Mouse (Mus musculus) limb, embryonic 14.5 days (tissue): Measurements from ENCODE around the gene B430306N03Rik. TPM values are rescaled to one million over a fixed set of nuclear protein-coding genes. Genes with fewer than 3 reads are reported as not detected.

Source experiments
- ATAC-seq: fragments of 200-750 bp; cut with Nextera tagmentation; 2 replicates; pipeline ENCODE4 v1.8.0; 2017; ENCODE audit warnings: low read depth, moderate number of reproducible peaks, moderate TSS enrichment; ENCODE audit not compliant: low FRiP score
- DNase-seq: peaks from one replicate; pipeline ENCODE4 v3.0.0-alpha.2; 2015; ENCODE audit warnings: low spot score
- H3K27ac ChIP-seq: fragments of 300-500 bp; sonication (generic); replicated peaks from 2 replicates; pipeline ENCODE4 v1.5.1; 2014; ENCODE audit warnings: low read depth, mild to moderate bottlenecking, low read length, moderate library complexity, mixed read lengths
- H3K27me3 ChIP-seq: fragments of 300-500 bp; sonication (generic); 2 replicates; pipeline ENCODE4 v1.6.1; 2014; ENCODE audit warnings: low read length, mixed read lengths; ENCODE audit not compliant: control insufficient read depth, insufficient read depth
- H3K36me3 ChIP-seq: fragments of 300-500 bp; sonication (generic); 2 replicates; pipeline ENCODE4 v1.6.1; 2014; ENCODE audit warnings: mild to moderate bottlenecking, low read length, moderate library complexity, mixed read lengths; ENCODE audit not compliant: control insufficient read depth, insufficient read depth
- H3K4me1 ChIP-seq: fragments of 300-500 bp; sonication (generic); 2 replicates; pipeline ENCODE4 v1.6.1; 2014; ENCODE audit warnings: antibody characterized with exemption, low read length, mixed read lengths; ENCODE audit not compliant: control insufficient read depth, insufficient read depth
- H3K4me2 ChIP-seq: fragments of 300-500 bp; sonication (generic); replicated peaks from 2 replicates; pipeline ENCODE4 v1.6.1; 2014; ENCODE audit warnings: low read depth, mild to moderate bottlenecking, low read length, moderate library complexity; ENCODE audit not compliant: severe bottlenecking
- H3K4me3 ChIP-seq: fragments of 300-500 bp; sonication (generic); replicated peaks from 2 replicates; pipeline ENCODE4 v1.5.1; 2014; ENCODE audit warnings: low read length
- H3K9ac ChIP-seq: fragments of 300-500 bp; sonication (generic); 2 replicates; pipeline ENCODE4 v1.6.1; 2014; ENCODE audit warnings: mild to moderate bottlenecking, low read depth, low read length, moderate library complexity; ENCODE audit not compliant: severe bottlenecking
- H3K9me3 ChIP-seq: fragments of 300-500 bp; sonication (generic); 2 replicates; pipeline ENCODE4 v1.6.1; 2016; ENCODE audit warnings: low read length; ENCODE audit not compliant: control insufficient read depth
- POLR2A ChIP-seq: fragments of 200-500 bp; IDR thresholded peaks from 2 replicates; pipeline ENCODE4 v1.8.0; 2012; ENCODE audit warnings: inconsistent platforms, mild to moderate bottlenecking, moderate library complexity, borderline replicate concordance; ENCODE audit not compliant: insufficient read depth, insufficient read length; ENCODE audit errors: extremely low read depth
- WGBS: fragments of 180-500 bp; shearing (Covaris S2); extraction: QIAGEN DNeasy Blood & Tissue Kit; methylation state at CpG from one replicate; pipeline ENCODE4 v1.1.7; 2014; 5-methylcytosine and 5-hydroxymethylcytosine counted together
- polyA plus RNA-seq, 2 experiments: library from polyadenylated mRNA; depleted of rRNA in 1 of 2; stranded (reverse) in 1 of 2; unstranded in 1 of 2; fragments of >200 nt; fragmentation: Nextera tagmentation in 1 of 2; extraction: Ambion mirVana in 1 of 2; gene quantifications; 2 replicates each; pipeline versions ENCODE4 v1.2.1 to v1.2.3; 2012 to 2014

Gene B430306N03Rik
- polyA plus RNA-seq, 2 experiments, result 0.18 to 0.28 TPM

DNA sequence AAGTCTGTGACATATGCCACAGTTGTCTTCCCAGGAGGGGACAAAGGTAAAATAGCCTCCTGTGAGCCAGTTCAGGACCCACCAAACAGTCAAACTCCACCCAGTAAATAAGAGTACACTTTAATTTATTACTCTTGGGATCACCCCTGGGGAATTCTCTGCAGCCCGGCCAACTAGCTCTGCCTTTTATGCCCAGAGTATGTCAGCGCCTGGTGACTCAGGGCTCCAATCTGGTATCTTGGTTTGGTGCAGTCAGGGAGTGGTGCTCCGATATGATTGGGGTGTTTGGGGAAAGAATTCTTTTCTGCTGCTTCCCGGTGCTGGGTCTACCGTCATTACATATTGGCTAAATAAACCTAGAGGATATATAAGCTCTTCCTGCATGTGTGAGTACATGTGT is 50.9 kb downstream of the B430306N03Rik start:
- H3K4me1 ChIP-seq, result no peaks in the 10 kb centered on the region
- no peaks in the 10 kb centered on the region for H3K36me3 ChIP-seq
- 78% methylated on average over 5 of the region's 5 CpGs for WGBS
- no peaks in the 10 kb centered on the region for H3K27me3 ChIP-seq
- no peak overlapping the region for H3K27ac ChIP-seq
- H3K4me3 ChIP-seq, result no peak overlapping the region
- H3K9me3 ChIP-seq, result no peaks in the 10 kb centered on the region
- DNase-seq, result no peak
- H3K4me2 ChIP-seq, result no peak overlapping the region
- H3K9ac ChIP-seq, result no peak overlapping the region
- no peak for TF ChIP-seq POLR2A
- no peak for ATAC-seq

DNA sequence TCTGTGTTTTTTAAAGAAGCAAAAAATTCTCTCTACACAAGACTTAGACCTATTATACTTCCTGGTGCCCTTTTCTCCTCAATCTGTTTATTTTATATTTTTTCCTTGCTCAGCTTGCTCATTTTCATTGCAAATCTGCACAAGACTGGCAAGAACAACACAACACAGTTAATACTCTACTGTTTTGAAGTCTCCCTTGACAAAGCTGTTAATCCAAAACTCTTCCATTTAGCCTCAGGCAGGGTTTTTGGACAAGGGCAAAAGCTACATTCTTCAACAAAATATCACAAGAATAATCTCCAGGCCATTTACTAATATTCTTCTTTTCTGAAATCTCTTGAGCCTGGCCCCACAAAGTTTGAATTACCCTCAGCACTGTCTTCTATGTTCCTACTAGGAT is 55.7 kb downstream of the B430306N03Rik start:
- ATAC-seq (no peak), DNase-seq (no peak)
- no peaks in the 10 kb centered on the region for H3K36me3 ChIP-seq
- H3K9me3 ChIP-seq, result no peaks in the 10 kb centered on the region
- H3K27me3 ChIP-seq, result no peaks in the 10 kb centered on the region
- no peaks in the 10 kb centered on the region for H3K4me1 ChIP-seq
- H3K4me3 ChIP-seq, result no peak overlapping the region
- H3K4me2 ChIP-seq, result no peak overlapping the region
- TF ChIP-seq POLR2A, result no peak
- H3K27ac ChIP-seq, result no peak overlapping the region
- H3K9ac ChIP-seq, result no peak overlapping the region

GRCm38 (mm10) chr17:48372987-48373386 is 57.0 kb downstream of the B430306N03Rik start:
- no peak overlapping the region for H3K4me2 ChIP-seq

DNA sequence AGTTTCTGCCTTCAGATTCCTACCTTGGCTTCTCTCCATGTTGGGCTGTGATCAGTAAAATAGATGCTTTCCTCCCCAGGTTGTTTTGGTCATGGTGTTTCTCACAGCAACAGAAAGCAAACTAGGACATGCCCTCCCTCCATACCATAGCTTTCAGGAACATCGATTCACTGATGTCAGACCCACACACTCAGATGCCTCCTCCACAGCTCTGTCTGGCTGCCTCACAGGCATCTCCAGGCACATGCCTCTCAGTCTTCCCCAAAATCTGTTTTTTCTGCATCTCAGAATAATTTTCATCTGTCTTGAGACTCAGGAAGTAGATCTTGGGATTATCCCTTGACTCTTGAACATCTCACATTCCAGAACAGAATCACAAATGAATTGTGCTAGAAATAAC is 60.2 kb downstream of the B430306N03Rik start:
- H3K4me1 ChIP-seq, result no peaks in the 10 kb centered on the region
- WGBS, result 90% methylated on average over 1 of the region's 1 CpGs
- H3K36me3 ChIP-seq, result no peaks in the 10 kb centered on the region
- no peaks in the 10 kb centered on the region for H3K9me3 ChIP-seq
- no peak overlapping the region for H3K4me3 ChIP-seq
- no peak overlapping the region for H3K27ac ChIP-seq
- no peak overlapping the region for H3K4me2 ChIP-seq
- no peak overlapping the region for H3K9ac ChIP-seq
- no peak for TF ChIP-seq POLR2A
- no peak for DNase-seq
- ATAC-seq, result no peak
- H3K27me3 ChIP-seq, result no peaks in the 10 kb centered on the region

More at GRCm38 (mm10) chr17:48372987-48373386, 57.0 kb downstream of the B430306N03Rik start:
- Histone ChIP-seq H3K4me3 (no peak overlapping the region), H3K27ac (no peak overlapping the region), H3K36me3 (no peaks in the 10 kb centered on the region), H3K27me3 (no peaks in the 10 kb centered on the region), H3K9ac (no peak overlapping the region), H3K4me1 (no peaks in the 10 kb centered on the region), H3K9me3 (no peaks in the 10 kb centered on the region)
- 74% methylated on average over 8 of the region's 8 CpGs for WGBS
- ATAC-seq, result no peak
- no peak for DNase-seq
- no peak for TF ChIP-seq POLR2A

Other genes with a start within 250 kb of the B430306N03Rik start
- gene 1700067P10Rik, start 226.8 kb upstream of the B430306N03Rik start, polyA plus RNA-seq (2012; rRNA removed), result 0.08 TPM in 1 of 2 replicates, not detected in the other
- gene 1700067P10Rik, start 226.8 kb upstream of the B430306N03Rik start, polyA plus RNA-seq (2014; fragmentation: Nextera tagmentation; extraction: Ambion mirVana), result not detected in 2 replicates
- gene 9830107B12Rik, start 169.9 kb upstream of the B430306N03Rik start, polyA plus RNA-seq (2012; rRNA removed), result not detected in 2 replicates
- gene 9830107B12Rik, start 169.9 kb upstream of the B430306N03Rik start, polyA plus RNA-seq (2014; fragmentation: Nextera tagmentation; extraction: Ambion mirVana), result not detected in 2 replicates
- gene A530064D06Rik, start 148.9 kb upstream of the B430306N03Rik start, polyA plus RNA-seq (2012; rRNA removed), result 0.08 TPM in 1 of 2 replicates, not detected in the other
- not detected in 2 replicates for gene A530064D06Rik, start 148.9 kb upstream of the B430306N03Rik start, polyA plus RNA-seq (2014; fragmentation: Nextera tagmentation; extraction: Ambion mirVana)
- gene Trem1, start 83.4 kb upstream of the B430306N03Rik start, polyA plus RNA-seq (2012; rRNA removed), result 0.01 and 0.03 TPM in 2 replicates
- 0.08 TPM in 1 of 2 replicates, not detected in the other for gene Trem1, start 83.4 kb upstream of the B430306N03Rik start, polyA plus RNA-seq (2014; fragmentation: Nextera tagmentation; extraction: Ambion mirVana)
- not detected in 2 replicates for gene Trem3, start 68.4 kb upstream of the B430306N03Rik start, polyA plus RNA-seq (2012; rRNA removed)
- not detected in 2 replicates for gene Trem3, start 68.4 kb upstream of the B430306N03Rik start, polyA plus RNA-seq (2014; fragmentation: Nextera tagmentation; extraction: Ambion mirVana)
- 0.13 and 0.41 TPM in 2 replicates for gene Treml4, start 51.8 kb upstream of the B430306N03Rik start, polyA plus RNA-seq (2012; rRNA removed)
- 0.32 and 0.41 TPM in 2 replicates for gene Treml4, start 51.8 kb upstream of the B430306N03Rik start, polyA plus RNA-seq (2014; fragmentation: Nextera tagmentation; extraction: Ambion mirVana)
- gene Treml2, start 16.6 kb upstream of the B430306N03Rik start, polyA plus RNA-seq (2012; rRNA removed), result 0.79 and 1.3 TPM in 2 replicates
- gene Treml2, start 16.6 kb upstream of the B430306N03Rik start, polyA plus RNA-seq (2014; fragmentation: Nextera tagmentation; extraction: Ambion mirVana), result 0.11 TPM in 1 of 2 replicates, not detected in the other
- 10.4 and 12.8 TPM in 2 replicates for gene Trem2, start 30.3 kb downstream of the B430306N03Rik start, polyA plus RNA-seq (2012; rRNA removed)
- gene Trem2, start 30.3 kb downstream of the B430306N03Rik start, polyA plus RNA-seq (2014; fragmentation: Nextera tagmentation; extraction: Ambion mirVana), result 6.8 and 8.4 TPM in 2 replicates
- 0.54 and 1.2 TPM in 2 replicates for gene Treml1, start 43.8 kb downstream of the B430306N03Rik start, polyA plus RNA-seq (2012; rRNA removed)
- 0.74 and 1.4 TPM in 2 replicates for gene Treml1, start 43.8 kb downstream of the B430306N03Rik start, polyA plus RNA-seq (2014; fragmentation: Nextera tagmentation; extraction: Ambion mirVana)
- 95.0 and 123 TPM in 2 replicates for gene Nfya, start 93.8 kb downstream of the B430306N03Rik start, polyA plus RNA-seq (2012; rRNA removed)
- gene Nfya, start 93.8 kb downstream of the B430306N03Rik start, polyA plus RNA-seq (2014; fragmentation: Nextera tagmentation; extraction: Ambion mirVana), result 19.2 and 22.2 TPM in 2 replicates
- gene Oard1, start 93.9 kb downstream of the B430306N03Rik start, polyA plus RNA-seq (2012; rRNA removed), result 22.1 and 28.5 TPM in 2 replicates
- gene Oard1, start 93.9 kb downstream of the B430306N03Rik start, polyA plus RNA-seq (2014; fragmentation: Nextera tagmentation; extraction: Ambion mirVana), result 46.8 and 46.9 TPM in 2 replicates
- gene Apobec2, start 116.8 kb downstream of the B430306N03Rik start, polyA plus RNA-seq (2012; rRNA removed), result 21.7 and 25.0 TPM in 2 replicates
- gene Apobec2, start 116.8 kb downstream of the B430306N03Rik start, polyA plus RNA-seq (2014; fragmentation: Nextera tagmentation; extraction: Ambion mirVana), result 28.7 and 42.5 TPM in 2 replicates
- gene Tspo2, start 135.4 kb downstream of the B430306N03Rik start, polyA plus RNA-seq (2012; rRNA removed), result 1.6 and 2.0 TPM in 2 replicates
- gene Tspo2, start 135.4 kb downstream of the B430306N03Rik start, polyA plus RNA-seq (2014; fragmentation: Nextera tagmentation; extraction: Ambion mirVana), result 1.7 TPM in 2 replicates
- gene Unc5cl, start 138.8 kb downstream of the B430306N03Rik start, polyA plus RNA-seq (2012; rRNA removed), result 0.15 and 0.41 TPM in 2 replicates
- gene Unc5cl, start 138.8 kb downstream of the B430306N03Rik start, polyA plus RNA-seq (2014; fragmentation: Nextera tagmentation; extraction: Ambion mirVana), result 0.18 TPM in 2 replicates